Mouse (Mus musculus): ENCODE results near the gene Ccr4.

The Ccr4 gene

GRCm38 (mm10) chr9:114466871-114467270 lies 37.8 kb downstream of the Ccr4 start:
- no peak for DNase-seq

GRCm38 (mm10) chr9:114465442-114465841 lies 39.3 kb downstream of the Ccr4 start:
- no peak for DNase-seq

- no peak for DNase-seq
Measured at GRCm38 (mm10) chr9:114462569-114462968, 42.1 kb downstream of the Ccr4 start.

GRCm38 (mm10) chr9:114458436-114458835 lies 46.3 kb downstream of the Ccr4 start:
- DNase-seq, result no peak

GRCm38 (mm10) chr9:114455420-114455819 lies 49.3 kb downstream of the Ccr4 start:
- DNase-seq, result no peak

GRCm38 (mm10) chr9:114452418-114452817 lies 52.3 kb downstream of the Ccr4 start:
- no peak for DNase-seq

GRCm38 (mm10) chr9:114451615-114452014 lies 53.1 kb downstream of the Ccr4 start:
- DNase-seq, result no peak

- DNase-seq, result no peak
Measured at GRCm38 (mm10) chr9:114449120-114449754, 55.5 kb downstream of the Ccr4 start.

- no peak for DNase-seq
Measured at GRCm38 (mm10) chr9:114448700-114449099, 56.0 kb downstream of the Ccr4 start.

- no peak for DNase-seq
Measured at GRCm38 (mm10) chr9:114446887-114447286, 57.8 kb downstream of the Ccr4 start.

GRCm38 (mm10) chr9:114443351-114443750 lies 61.4 kb downstream of the Ccr4 start:
- DNase-seq, result no peak

- DNase-seq, result no peak
Measured at GRCm38 (mm10) chr9:114442893-114443292, 61.8 kb downstream of the Ccr4 start.

GRCm38 (mm10) chr9:114442225-114442624 lies 62.5 kb downstream of the Ccr4 start:
- DNase-seq, result no peak

GRCm38 (mm10) chr9:114440548-114440947 lies 64.2 kb downstream of the Ccr4 start:
- DNase-seq, result no peak

Data from layer of hippocampus, adult 9-11 months (tissue).